Mouse (Mus musculus) ES-E14 (cell line): ENCODE measurements around the gene Rarb. TPM values are rescaled to one million over a fixed set of nuclear protein-coding genes. Genes with fewer than 3 reads are reported as not detected.

Source experiments
- DNase-seq: peaks from one replicate; pipeline ENCODE4 v3.0.0-alpha.2; 2013; ENCODE audit warnings: low read depth, low spot score
- H3K27ac ChIP-seq: 2 replicates; pipeline ENCODE4 v1.5.1; 2012; ENCODE audit warnings: low read depth, mild to moderate bottlenecking, low read length, moderate library complexity, mixed read lengths; ENCODE audit not compliant: poor library complexity, insufficient read depth, severe bottlenecking
- H3K36me3 ChIP-seq: 2 replicates; pipeline ENCODE4 v1.6.1; 2012; ENCODE audit warnings: mild to moderate bottlenecking, low read length, moderate library complexity, mixed read lengths; ENCODE audit not compliant: control insufficient read depth, poor library complexity, insufficient read depth, severe bottlenecking
- H3K4me1 ChIP-seq, 2 experiments: fragments of 150-350 bp in 1 of 2; sonication (generic) in 1 of 2; 2 replicates each; pipeline ENCODE4 v1.6.1; 2012; ENCODE audit warnings: low read length in 2 of 2, mild to moderate bottlenecking in 1 of 2, mixed read lengths in 1 of 2; ENCODE audit not compliant: control insufficient read depth in 2 of 2, insufficient read depth in 2 of 2, poor library complexity in 1 of 2
- H3K4me3 ChIP-seq, 2 experiments: fragments of 150-350 bp in 1 of 2; sonication (generic) in 1 of 2; 2 replicates each; pipeline ENCODE4 v1.5.1; 2012; ENCODE audit warnings: low read length in 2 of 2, low read depth in 1 of 2, mild to moderate bottlenecking in 1 of 2, mixed read lengths in 1 of 2; ENCODE audit not compliant: insufficient read depth in 1 of 2, poor library complexity in 1 of 2, severe bottlenecking in 1 of 2
- H3K9ac ChIP-seq: 2 replicates; pipeline ENCODE4 v1.6.1; 2012; ENCODE audit warnings: low read depth, mild to moderate bottlenecking, low read length, mixed read lengths; ENCODE audit not compliant: poor library complexity, insufficient read depth, severe bottlenecking
- H3K9me3 ChIP-seq: fragments of 150-350 bp; sonication (generic); 2 replicates; pipeline ENCODE4 v1.6.1; 2012; ENCODE audit warnings: low read depth, mild to moderate bottlenecking, low read length; ENCODE audit not compliant: control insufficient read depth, insufficient read depth
- CHD2 ChIP-seq: IDR thresholded peaks from 2 replicates; pipeline ENCODE4 v1.6.1; 2014; ENCODE audit warnings: mild to moderate bottlenecking, low read depth, low read length, inconsistent platforms
- HCFC1 ChIP-seq: IDR thresholded peaks from 2 replicates; pipeline ENCODE4 v1.6.1; 2012; ENCODE audit warnings: low read length, inconsistent platforms, borderline replicate concordance; ENCODE audit not compliant: insufficient read depth
- MAFK ChIP-seq: IDR thresholded peaks from 2 replicates; pipeline ENCODE4 v1.6.1; 2014; ENCODE audit warnings: mild to moderate bottlenecking, low read depth, low read length, inconsistent platforms; ENCODE audit not compliant: insufficient read depth
- ZC3H11A ChIP-seq: IDR thresholded peaks from 2 replicates; pipeline ENCODE4 v1.6.1; 2012; ENCODE audit warnings: low read depth, mild to moderate bottlenecking, inconsistent platforms, low read length, borderline replicate concordance
- ZNF384 ChIP-seq: IDR thresholded peaks from 2 replicates; pipeline ENCODE4 v1.6.1; 2012; ENCODE audit warnings: low read depth, low read length, inconsistent platforms
- in situ Hi-C, 2 experiments: fragments of 600-800 bp; cut with MboI; formaldehyde crosslinking; loops; one replicate each; pipeline ENCODE4 v1.15.1; 2025; ENCODE audit warnings: low sequenced_read_pairs in 2 of 2, inconsistent platforms in 1 of 2; ENCODE audit not compliant: unreplicated experiment in 2 of 2
- total RNA-seq: library from RNA; depleted of rRNA; stranded (reverse); fragments of 300-350 nt; gene quantifications from 2 replicates; pipeline ENCODE4 v1.2.3, GENCODE M21; 2012

Rarb gene
- total RNA-seq, 1 experiment: 1.2 TPM

- Histone ChIP-seq H3K36me3 (no peaks in the 10 kb centered on the region), H3K9ac (no peak overlapping the region), H3K9me3 (no peaks in the 10 kb centered on the region), H3K27ac (no peak overlapping the region), H3K4me3 (no peak overlapping the region), H3K4me1 (no peaks in the 10 kb centered on the region)
- DNase-seq: no peak
- in situ Hi-C loops: loop anchor here in 1 of 2 experiments (25.0 kb wide), 1 partner anchor 99 kb away; no protein-coding TSS in a partner anchor
- TF ChIP-seq ZC3H11A (no peak), ZNF384 (no peak), MAFK (no peak), CHD2 (no peak), HCFC1 (no peak)
Measured at GRCm38 (mm10) chr14:16561496-16562170, 257.3 kb downstream of the Rarb start.

GRCm38 (mm10) chr14:16559294-16560217 lies 259.4 kb downstream of the Rarb start:
- Histone ChIP-seq H3K9ac (no peak overlapping the region), H3K9me3 (no peaks in the 10 kb centered on the region), H3K27ac (no peak overlapping the region), H3K4me3 (no peak overlapping the region), H3K36me3 (no peaks in the 10 kb centered on the region), H3K4me1 (no peaks in the 10 kb centered on the region)
- in situ Hi-C loops: loop anchor here in 1 of 2 experiments (25.0 kb wide), 1 partner anchor 97 kb away; no protein-coding TSS in a partner anchor
- TF ChIP-seq MAFK: no peak
- no peak for TF ChIP-seq CHD2
- TF ChIP-seq ZNF384: no peak
- TF ChIP-seq ZC3H11A: no peak
- no peak for TF ChIP-seq HCFC1
- no peak for DNase-seq

- Histone ChIP-seq H3K4me1 (no peaks in the 10 kb centered on the region), H3K27ac (no peak overlapping the region), H3K36me3 (no peaks in the 10 kb centered on the region), H3K4me3 (no peak overlapping the region), H3K9ac (no peak overlapping the region), H3K9me3 (no peaks in the 10 kb centered on the region)
- no peak for TF ChIP-seq MAFK
- TF ChIP-seq ZC3H11A: no peak
- no peak for TF ChIP-seq CHD2
- TF ChIP-seq HCFC1: no peak
- in situ Hi-C loops: loop anchor here in 1 of 2 experiments (25.0 kb wide), 1 partner anchor 96 kb away; no protein-coding TSS in a partner anchor
- no peak for DNase-seq
Measured at GRCm38 (mm10) chr14:16558033-16558432, 260.9 kb downstream of the Rarb start.

DNA sequence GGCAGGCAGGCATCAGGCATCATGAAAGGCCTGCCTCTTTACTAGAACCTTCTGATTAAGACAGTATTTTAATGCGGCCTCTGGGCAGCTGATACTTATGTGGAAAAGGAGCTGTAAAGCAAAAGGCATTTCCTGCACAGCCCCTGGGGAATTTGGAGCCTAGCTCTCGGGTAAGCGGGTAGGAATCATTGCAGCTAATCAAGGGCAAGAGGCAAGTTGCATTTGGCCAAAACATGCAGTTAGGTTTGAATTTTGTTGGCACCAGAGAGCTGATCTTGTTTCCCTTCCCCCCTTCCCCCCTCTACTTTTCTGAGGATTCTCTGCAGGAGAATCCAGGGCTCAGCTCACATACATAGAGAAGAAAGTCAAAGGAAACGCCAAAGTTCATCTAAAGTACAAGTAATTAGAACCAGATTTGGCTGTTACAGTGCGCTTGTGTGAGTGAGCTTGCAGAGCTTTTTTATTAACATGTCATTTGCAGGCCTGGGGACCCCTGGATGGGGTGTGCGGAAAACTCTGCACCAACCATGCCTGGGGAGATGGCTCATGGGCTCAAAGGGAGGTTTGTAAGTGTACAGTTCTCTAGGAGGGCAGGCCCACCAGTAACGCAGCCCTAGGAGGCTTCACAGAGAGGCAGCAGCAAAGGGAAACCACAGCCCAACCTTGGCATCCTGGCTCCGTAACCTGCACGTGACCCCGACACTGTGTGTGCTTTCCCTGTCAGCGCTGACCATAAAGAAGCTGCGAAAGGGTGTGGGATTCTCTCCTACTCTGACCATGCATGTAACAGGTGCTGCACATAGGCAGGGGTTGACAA lies 264.1 kb downstream of the Rarb start:
- Histone ChIP-seq H3K36me3 (no peaks in the 10 kb centered on the region), H3K9me3 (no peaks in the 10 kb centered on the region), H3K9ac (no peak overlapping the region), H3K4me1 (no peaks in the 10 kb centered on the region), H3K27ac (no peak overlapping the region), H3K4me3 (no peak overlapping the region)
- TF ChIP-seq HCFC1 (no peak), CHD2 (no peak), ZC3H11A (no peak)
- in situ Hi-C loops: loop anchor here in 1 of 2 experiments (25.0 kb wide), 1 partner anchor 93 kb away; no protein-coding TSS in a partner anchor
- no peak for DNase-seq
